Mouse (Mus musculus): ENCODE data around the gene Fam216a. TPM values are rescaled to one million over a fixed set of nuclear protein-coding genes. Genes with fewer than 3 reads are reported as not detected.
A peak's percentile ranks its signal among the peaks of the same experiment; 100 is the strongest.

Gene Fam216a
- polyA plus RNA-seq, 1 experiment from 2014 or later = 61.0 TPM

DNA sequence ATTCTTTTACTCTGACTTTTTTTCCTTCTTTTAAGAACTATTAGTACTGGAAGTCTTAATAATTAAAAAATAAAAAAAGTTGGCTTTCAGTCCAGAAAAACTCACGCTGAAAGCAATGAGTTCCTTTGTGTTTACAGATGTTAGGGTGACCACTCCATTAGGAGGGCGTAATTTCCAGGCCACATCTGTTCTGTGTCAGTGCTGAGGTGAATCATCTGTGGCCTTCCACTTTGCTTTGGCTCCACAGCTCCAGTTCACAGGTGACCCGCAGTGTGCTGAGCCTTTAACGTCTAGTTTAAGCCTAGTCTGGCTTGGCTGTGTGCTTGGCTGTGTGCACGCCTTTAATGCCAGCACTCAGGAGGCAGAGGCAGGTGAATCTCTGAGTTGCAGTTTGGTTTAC, 39.7 kb upstream of the Fam216a start:
- no peak overlapping the region for H3K4me2 ChIP-seq (ENCODE audit: low read length)
- ATAC-seq (replicated peaks; ENCODE audit: low FRiP score, low read depth) (no peak), DNase-seq (ENCODE audit: low spot score) (no peak)
- no peaks in the 10 kb centered on the region for H3K4me1 ChIP-seq (replicated peaks; ENCODE audit: insufficient read depth, low read length)
- WGBS = 65% methylated on average over 5 of the region's 5 CpGs
- H3K9ac ChIP-seq (ENCODE audit: low read depth, low read length) = no peak overlapping the region
- no peak overlapping the region for H3K27ac ChIP-seq
- peaks cover 8% of the 10 kb centered on the region; the same call in 1 of the 2 replicates for H3K36me3 ChIP-seq (ENCODE audit: insufficient read depth, low read length)
- no peaks in the 10 kb centered on the region for H3K27me3 ChIP-seq (ENCODE audit: insufficient read depth, low read length)
- TF ChIP-seq CTCF (IDR thresholded peaks at IDR 0.05; ENCODE audit: low read depth) = no peak
- no peaks in the 10 kb centered on the region for H3K9me3 ChIP-seq (replicated peaks; ENCODE audit: low read length)
- no peak overlapping the region for H3K4me3 ChIP-seq (replicated peaks; ENCODE audit: low read depth, low read length)

DNA sequence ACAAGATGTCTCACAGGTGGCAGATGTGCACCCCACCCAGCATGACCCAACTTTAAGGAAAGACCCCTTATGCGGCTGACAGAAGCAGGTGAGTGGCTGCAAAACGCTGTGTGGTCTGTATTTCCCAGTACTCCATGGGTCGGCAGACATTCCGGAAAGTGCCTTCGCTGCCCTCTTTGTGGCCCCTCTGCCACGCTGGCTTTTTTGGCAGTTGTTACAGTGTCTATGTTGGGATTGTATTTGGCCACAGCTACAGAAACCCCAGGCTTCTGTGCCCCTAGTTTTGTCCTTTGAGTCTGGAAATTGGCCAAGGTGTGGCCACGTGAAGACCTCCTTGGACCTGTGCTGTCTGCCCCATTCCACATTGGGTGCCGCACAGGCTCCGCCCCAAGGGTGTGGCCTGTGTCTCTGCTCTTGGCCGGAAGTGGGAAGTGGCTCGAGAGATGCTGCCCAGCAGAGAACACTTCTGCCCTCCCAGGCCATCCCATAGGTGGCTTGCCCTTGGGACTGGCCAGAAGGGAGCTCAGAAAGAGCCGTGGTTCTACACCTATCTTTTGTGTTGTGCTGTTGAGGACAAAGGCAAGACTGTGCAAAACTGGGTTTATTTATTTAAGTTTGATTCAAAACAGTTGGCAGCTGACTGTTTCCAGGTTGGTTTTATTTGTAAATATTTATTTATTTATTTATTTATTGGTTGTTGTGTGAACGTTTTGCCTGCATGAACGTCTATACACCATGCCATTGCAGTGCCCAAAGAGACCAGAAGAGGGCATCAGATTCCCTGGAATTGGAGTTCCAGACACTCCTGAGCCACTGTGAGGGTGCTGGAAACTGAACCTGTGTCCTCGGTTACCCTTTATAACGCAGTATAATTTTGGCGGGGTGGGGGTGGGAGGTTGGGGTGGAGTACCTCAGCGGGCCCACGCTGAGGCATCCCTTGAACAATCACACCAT, 37.8 kb upstream of the Fam216a start:
- whole genome bisulfite sequencing = 87% methylated on average over 19 of the region's 19 CpGs
- Histone ChIP-seq H3K4me2 (ENCODE audit: low read length) (no peak overlapping the region), H3K27ac (no peak overlapping the region), H3K9ac (ENCODE audit: low read depth, low read length) (no peak overlapping the region), H3K27me3 (ENCODE audit: insufficient read depth, low read length) (no peaks in the 10 kb centered on the region), H3K9me3 (replicated peaks; ENCODE audit: low read length) (no peaks in the 10 kb centered on the region), H3K4me1 (replicated peaks; ENCODE audit: insufficient read depth, low read length) (no peaks in the 10 kb centered on the region), H3K4me3 (replicated peaks; ENCODE audit: low read depth, low read length) (no peak overlapping the region), H3K36me3 (ENCODE audit: insufficient read depth, low read length) (peaks cover 26% of the 10 kb centered on the region)
- DNase-seq (ENCODE audit: low spot score) = no peak
- 0 out of 2 replicates have a peak, but pooled peaks have one; percentile 13 for ATAC-seq (replicated peaks; ENCODE audit: low FRiP score, low read depth)
- peak; percentile 42; the same call in 1 of the 2 replicates for TF ChIP-seq CTCF (IDR thresholded peaks at IDR 0.05; ENCODE audit: low read depth)

DNA sequence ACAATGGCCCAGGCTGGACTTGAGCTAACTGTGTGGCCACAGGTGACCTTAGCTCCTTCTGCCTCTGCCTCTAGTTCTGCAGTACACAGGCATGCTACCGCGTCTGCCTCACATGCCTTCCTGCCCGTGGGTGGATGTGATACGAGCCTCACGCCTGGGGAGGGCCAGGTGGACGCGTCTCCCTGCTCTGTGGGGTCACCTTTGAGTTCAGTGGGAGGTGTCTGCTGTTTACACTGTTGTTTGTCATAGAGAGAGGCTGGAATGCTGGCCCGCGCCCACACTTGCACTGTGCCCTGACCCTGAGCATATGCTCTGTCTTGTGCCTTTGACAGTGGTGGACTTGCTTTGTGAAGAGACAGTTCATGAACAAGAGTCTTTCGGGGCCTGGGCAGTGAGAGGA, 33.4 kb upstream of the Fam216a start:
- Histone ChIP-seq H3K27me3 (ENCODE audit: insufficient read depth, low read length) (no peaks in the 10 kb centered on the region), H3K4me2 (ENCODE audit: low read length) (no peak overlapping the region), H3K27ac (no peak overlapping the region), H3K9ac (ENCODE audit: low read depth, low read length) (no peak overlapping the region), H3K36me3 (ENCODE audit: insufficient read depth, low read length) (peaks cover 57% of the 10 kb centered on the region), H3K4me3 (replicated peaks; ENCODE audit: low read depth, low read length) (no peak overlapping the region), H3K9me3 (replicated peaks; ENCODE audit: low read length) (no peaks in the 10 kb centered on the region), H3K4me1 (replicated peaks; ENCODE audit: insufficient read depth, low read length) (no peaks in the 10 kb centered on the region)
- DNase-seq (ENCODE audit: low spot score) (no peak), ATAC-seq (replicated peaks; ENCODE audit: low FRiP score, low read depth) (no peak)
- no peak for TF ChIP-seq CTCF (IDR thresholded peaks at IDR 0.05; ENCODE audit: low read depth)
- 78% methylated on average over 10 of the region's 10 CpGs for WGBS

DNA sequence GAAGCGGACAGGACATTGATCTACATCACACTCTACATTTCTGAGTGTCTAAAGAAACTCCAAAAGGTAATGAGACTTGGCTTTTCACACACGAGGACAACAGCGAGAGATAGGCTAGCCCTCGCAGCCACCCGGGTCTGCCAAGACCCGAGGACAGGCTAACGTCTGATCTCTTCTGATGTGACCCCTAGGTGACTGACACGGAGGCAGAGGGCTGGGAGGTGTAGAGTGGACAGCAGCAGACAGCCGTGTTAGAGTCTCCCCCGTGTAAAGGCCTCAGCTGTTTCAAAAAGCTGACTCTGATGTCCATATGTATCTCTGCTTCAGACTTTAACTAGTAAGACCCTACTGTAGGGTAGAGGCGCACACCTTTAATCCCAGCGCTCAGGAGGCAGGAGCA, 31.2 kb upstream of the Fam216a start:
- WGBS = 88% methylated on average over 12 of the region's 12 CpGs
- no peaks in the 10 kb centered on the region for H3K4me1 ChIP-seq (replicated peaks; ENCODE audit: insufficient read depth, low read length)
- DNase-seq (ENCODE audit: low spot score) (no peak), ATAC-seq (replicated peaks; ENCODE audit: low FRiP score, low read depth) (no peak)
- TF ChIP-seq CTCF (IDR thresholded peaks at IDR 0.05; ENCODE audit: low read depth) = no peak
- no peak overlapping the region for H3K9ac ChIP-seq (ENCODE audit: low read depth, low read length)
- H3K36me3 ChIP-seq (ENCODE audit: insufficient read depth, low read length) = peaks cover 62% of the 10 kb centered on the region
- no peaks in the 10 kb centered on the region for H3K9me3 ChIP-seq (replicated peaks; ENCODE audit: low read length)
- H3K4me2 ChIP-seq (ENCODE audit: low read length) = no peak overlapping the region
- H3K27ac ChIP-seq = no peak overlapping the region
- no peaks in the 10 kb centered on the region for H3K27me3 ChIP-seq (ENCODE audit: insufficient read depth, low read length)
- H3K4me3 ChIP-seq (replicated peaks; ENCODE audit: low read depth, low read length) = no peak overlapping the region

DNA sequence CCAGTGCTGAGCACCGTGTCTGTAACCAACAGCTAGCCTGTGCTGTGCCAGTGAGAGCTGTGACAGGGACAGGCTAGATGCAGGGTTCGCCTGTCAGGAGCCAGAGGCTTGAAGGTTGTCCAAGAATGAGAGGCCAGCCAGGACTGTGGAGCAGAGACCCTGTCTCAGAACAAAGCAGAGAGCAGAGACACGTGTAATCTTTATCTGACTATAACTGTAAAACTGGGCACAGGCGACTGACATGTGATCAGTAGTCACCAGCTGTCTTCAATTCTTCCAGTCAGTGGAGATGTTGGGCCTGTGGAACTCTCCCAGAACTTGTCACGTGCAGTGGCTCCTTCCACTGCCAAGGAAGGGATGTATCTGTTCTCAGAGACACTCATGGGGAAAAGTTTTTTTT, 30.6 kb upstream of the Fam216a start:
- Histone ChIP-seq H3K27ac (0 out of 2 replicates have a peak overlapping the region, but pooled peaks have one; percentile 16), H3K36me3 (ENCODE audit: insufficient read depth, low read length) (peaks cover 62% of the 10 kb centered on the region), H3K4me2 (ENCODE audit: low read length) (no peak overlapping the region), H3K27me3 (ENCODE audit: insufficient read depth, low read length) (no peaks in the 10 kb centered on the region), H3K4me3 (replicated peaks; ENCODE audit: low read depth, low read length) (no peak overlapping the region), H3K9me3 (replicated peaks; ENCODE audit: low read length) (no peaks in the 10 kb centered on the region), H3K4me1 (replicated peaks; ENCODE audit: insufficient read depth, low read length) (no peaks in the 10 kb centered on the region), H3K9ac (ENCODE audit: low read depth, low read length) (no peak overlapping the region)
- no peak for ATAC-seq (replicated peaks; ENCODE audit: low FRiP score, low read depth)
- no peak for DNase-seq (ENCODE audit: low spot score)
- no peak for TF ChIP-seq CTCF (IDR thresholded peaks at IDR 0.05; ENCODE audit: low read depth)
- WGBS = 81% methylated on average over 5 of the region's 5 CpGs

DNA sequence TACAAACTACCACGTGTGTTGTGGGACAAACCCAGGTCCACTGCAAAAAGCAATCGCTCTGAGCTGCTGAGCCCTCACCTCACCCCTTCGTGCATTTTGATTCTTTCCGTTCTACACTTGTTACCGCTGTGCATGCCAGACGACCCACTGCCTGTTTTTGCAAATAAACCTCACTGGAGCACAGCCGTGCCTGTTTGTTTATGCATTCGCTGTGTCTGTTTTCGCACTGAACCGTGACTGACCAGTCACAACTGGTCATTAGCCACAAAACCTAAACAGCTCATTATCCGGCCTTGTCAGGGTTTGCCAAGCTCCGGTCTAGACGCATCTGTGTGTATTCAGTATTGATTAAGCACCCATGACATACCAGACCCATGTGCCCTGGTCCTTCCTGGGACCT, 30.0 kb upstream of the Fam216a start:
- H3K27me3 ChIP-seq (ENCODE audit: insufficient read depth, low read length) = no peaks in the 10 kb centered on the region
- no peak overlapping the region for H3K9ac ChIP-seq (ENCODE audit: low read depth, low read length)
- TF ChIP-seq CTCF (IDR thresholded peaks at IDR 0.05; ENCODE audit: low read depth) = no peak
- no peaks in the 10 kb centered on the region for H3K4me1 ChIP-seq (replicated peaks; ENCODE audit: insufficient read depth, low read length)
- DNase-seq (ENCODE audit: low spot score) (no peak), ATAC-seq (replicated peaks; ENCODE audit: low FRiP score, low read depth) (no peak)
- H3K9me3 ChIP-seq (replicated peaks; ENCODE audit: low read length) = no peaks in the 10 kb centered on the region
- 75% methylated on average over 13 of the region's 13 CpGs for WGBS
- peaks cover 61% of the 10 kb centered on the region for H3K36me3 ChIP-seq (ENCODE audit: insufficient read depth, low read length)
- H3K4me3 ChIP-seq (replicated peaks; ENCODE audit: low read depth, low read length) = no peak overlapping the region
- no peak overlapping the region for H3K4me2 ChIP-seq (ENCODE audit: low read length)
- 0 out of 2 replicates have a peak overlapping the region, but pooled peaks have one; percentile 16 for H3K27ac ChIP-seq
